Mouse (Mus musculus): Measurements from ENCODE around the gene Gm20888.
"Not testable (repeated sequence)": the region's sequence is repeated elsewhere in the genome, so short reads cannot be mapped to it uniquely, and the experiment has no call there.

Gene Gm20888

GRCm38 (mm10) chrY:70441582-70441981, at the start of gene Gm20888:
Gene Gm20888 (plus strand): TSS chrY:70441882.
- ATAC-seq (ENCODE audit: insufficient number of reproducible peaks, low FRiP score, low TSS enrichment): not testable (repeated sequence)

Measured in cerebellum, adult (tissue).